Mouse (Mus musculus): Measurements from ENCODE around the gene Lyst.

Gene Lyst

DNA sequence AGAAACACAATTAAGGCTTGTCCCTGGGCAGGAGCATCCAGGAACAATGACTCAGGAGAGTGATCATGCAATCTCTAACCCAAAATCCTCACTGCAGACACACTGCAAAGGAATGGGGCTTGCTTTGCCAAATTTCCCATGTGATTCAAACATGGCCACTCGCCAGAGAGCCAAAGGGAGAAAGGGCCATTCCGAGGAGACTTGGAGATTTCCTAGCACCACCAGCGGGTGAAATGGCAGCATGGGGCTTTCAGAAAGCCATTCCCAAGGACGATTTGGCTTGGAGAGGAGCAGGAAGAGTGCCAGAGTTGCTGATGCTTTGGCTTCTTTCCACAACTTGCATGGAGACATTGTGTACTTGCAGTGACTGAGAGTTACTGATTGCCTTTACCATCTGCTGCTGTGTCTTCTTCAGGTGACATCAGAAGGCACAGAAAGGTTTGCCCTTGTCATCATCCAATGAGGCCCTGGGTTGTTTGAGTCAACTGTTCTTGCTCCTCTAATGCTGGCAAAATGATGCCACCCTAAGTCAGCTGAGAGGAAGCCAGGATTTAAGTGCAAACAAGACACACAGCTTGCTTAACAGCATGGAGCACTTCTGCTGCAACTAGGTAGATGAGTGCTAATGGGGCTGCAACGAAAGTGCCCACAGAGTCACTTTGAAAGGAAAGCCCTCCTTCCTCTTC, 16.5 kb upstream of the Lyst start:
- peak; percentile 67 to 78 for DNase-seq

DNA sequence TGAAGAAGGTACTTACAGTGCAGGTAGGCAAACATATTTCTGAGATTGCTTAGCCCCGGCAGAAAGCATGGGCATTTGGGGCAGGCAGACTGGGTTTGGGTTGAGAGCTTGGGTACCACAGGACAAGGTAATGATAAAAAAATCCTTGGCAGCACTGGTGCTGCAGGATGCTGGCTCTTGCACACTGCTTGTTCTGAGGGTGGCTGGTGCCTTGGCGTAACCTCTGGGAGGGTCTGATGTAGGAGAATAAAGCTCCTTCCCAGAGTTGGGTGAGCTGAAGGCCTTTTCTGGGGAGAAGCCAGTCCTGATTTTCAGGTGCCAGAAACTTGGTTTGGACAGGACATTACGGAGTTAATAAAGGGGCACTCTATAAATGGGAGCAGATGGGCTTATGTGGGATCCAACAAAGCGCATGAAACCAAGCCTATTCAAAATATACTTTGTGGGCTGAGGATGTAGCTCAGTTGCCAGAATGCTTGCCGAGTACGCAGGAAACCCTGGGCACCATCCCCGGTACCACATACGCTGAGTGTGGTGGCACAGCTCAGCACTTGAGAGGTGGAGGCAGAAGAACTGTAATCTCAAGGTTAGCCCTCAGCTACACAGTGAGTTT, 15.8 kb upstream of the Lyst start:
- DNase-seq = no peak

DNA sequence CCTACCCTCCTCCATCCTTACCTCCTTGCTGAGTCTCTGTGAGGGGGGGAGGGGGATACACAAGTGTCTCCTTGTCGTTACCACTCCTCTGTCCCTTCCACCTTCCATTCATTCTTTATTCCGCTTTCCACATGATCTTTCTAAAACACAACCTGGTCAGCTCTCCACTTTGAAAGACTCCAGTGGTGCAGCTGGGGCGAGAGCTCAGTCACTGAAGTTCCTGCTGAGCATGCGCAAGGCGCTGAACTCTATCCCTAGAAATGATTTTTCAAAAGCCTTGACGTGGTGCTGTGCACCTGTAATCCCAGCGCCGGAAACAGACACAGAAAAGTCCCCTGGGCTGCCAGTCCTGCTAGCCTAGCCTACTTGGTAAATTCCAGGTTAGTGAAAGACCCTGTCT, 15.1 kb upstream of the Lyst start:
- DNase-seq = no peak

DNA sequence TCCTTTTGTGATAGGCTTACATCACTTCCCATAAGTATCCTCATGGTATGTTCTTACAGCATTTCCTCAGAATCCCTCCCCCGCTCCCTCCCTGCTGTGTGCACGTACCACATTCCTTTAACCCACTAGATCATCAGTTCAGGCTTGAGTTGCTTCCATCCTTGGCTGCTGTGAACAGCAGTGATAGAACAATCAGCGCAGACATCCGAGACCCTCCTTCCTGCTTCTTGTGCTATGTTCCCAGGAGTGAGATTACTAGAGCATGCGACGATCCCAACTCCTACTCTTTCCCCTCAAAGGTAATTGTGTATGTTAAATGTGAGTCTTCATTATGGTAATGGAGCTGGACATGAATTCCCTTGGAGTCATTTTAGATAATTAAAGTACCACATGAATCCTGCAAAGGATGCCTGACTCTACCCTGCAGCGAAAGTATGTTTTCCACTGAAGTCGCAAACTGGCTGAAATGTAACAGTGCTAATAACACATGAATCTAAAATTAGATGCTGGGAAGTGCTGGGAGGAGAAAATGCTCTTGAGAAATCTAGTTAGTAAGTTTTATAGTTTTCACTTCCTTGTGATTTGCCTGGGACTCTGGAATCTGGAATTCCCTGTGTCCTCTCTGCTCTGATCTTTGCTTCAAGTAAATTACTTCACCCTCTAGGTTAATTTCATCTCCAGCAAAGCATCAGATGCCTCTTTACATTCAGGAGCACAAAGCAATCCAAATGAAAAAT, 13.6 kb upstream of the Lyst start:
- DNase-seq = no peak

DNA sequence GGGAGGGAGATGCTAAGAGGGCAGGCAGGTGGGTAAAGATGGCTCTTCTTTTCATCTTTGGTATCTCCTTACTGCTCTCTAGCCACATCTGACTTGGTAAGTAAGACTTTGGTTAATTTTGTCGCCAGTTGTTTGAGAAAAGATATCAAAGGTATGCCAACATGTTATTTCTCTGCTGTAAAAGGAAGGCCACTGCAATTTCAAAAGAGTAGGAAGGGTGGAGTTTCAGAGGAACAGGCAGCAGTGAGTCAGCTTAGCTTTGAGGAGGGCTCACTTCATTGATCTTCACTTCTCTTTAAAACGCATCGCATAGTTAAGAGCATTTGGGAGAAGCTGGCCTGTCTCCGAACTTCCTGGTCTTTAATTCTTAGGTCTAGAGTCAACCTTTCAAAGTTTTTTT, 8.2 kb upstream of the Lyst start:
- no peak for DNase-seq

DNA sequence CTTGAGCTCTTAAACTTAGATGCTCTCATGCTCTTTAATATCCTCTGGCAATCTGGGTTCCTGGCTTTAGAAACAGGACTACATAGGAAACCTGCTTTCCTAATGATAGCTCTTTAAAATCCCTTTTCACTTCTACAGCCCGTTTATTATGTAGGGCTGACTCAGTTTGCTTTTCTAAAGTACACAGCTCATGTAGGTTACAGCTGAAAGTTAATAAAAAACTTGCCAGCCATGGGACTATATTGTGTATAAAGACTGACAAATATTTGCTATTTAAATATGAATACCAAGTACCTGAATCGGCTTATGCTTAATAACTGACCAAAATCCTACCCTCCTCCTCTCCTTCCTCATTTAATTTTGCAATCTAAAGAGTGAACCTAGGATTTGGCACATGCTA, 6.7 kb upstream of the Lyst start:
- no peak for DNase-seq

DNA sequence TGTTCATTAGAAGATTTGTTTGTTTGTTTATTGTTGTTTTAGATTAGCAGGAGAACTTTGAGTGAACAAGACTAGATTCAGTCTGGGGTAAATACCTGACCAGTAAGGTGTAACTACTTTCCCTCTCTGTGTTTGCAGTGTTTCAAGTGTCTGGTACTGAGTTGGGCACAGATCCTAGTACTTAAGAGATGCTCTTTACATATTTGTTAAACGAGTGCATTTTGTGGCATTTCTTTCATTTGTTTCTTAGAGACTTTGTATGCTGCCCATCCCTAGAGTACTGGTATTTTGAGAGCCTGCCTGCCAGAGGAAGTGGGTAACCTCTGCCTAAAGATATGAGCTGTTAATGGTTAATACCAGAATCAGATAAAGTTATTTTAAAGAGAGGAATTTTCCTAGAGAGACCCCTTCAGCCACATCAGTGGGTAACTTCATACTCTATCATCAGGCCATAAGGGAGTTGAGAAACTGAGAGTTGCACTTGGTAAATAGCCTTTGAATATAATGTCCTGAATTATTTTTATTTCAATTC, 2.5 kb upstream of the Lyst start:
- no peak for DNase-seq

DNA sequence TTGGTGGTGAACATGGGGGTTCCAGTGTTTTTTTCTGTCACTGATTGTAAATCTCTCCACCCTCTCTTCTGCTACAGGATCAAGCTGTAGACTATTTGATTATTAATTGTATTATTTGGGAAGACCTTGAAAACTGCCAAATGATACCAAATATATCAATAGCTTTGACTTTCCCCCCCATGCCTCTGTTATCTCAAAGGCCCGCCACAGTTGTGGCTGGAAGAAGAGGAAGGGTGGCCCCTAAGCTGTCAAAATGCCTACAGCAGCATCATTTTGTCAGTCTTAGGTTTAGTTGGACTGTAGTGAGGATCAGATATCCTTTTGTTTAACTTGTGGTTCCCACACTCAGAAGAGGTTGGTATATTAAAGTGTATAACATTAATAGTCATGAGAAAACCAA, 1.7 kb upstream of the Lyst start:
- DNase-seq = no peak

DNA sequence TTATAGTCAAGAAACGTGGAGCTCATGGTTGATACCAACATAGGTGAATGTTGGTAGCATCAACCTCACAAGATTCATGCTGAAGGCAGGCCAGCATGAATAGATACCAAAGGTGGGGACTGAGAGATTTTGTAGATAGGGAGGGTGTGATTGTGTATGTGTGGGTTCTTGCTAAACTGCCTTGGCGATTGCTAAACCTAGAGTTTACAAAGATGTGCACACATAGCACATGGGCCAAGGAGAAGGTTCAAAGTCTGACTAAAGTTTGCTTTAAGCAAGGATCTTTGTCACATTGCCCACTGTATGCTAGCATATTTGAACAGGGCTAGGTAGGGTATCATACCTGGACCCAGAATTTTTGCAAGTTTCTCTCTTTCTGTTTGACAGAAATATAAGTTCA, 1.2 kb upstream of the Lyst start:
- no peak for DNase-seq

DNA sequence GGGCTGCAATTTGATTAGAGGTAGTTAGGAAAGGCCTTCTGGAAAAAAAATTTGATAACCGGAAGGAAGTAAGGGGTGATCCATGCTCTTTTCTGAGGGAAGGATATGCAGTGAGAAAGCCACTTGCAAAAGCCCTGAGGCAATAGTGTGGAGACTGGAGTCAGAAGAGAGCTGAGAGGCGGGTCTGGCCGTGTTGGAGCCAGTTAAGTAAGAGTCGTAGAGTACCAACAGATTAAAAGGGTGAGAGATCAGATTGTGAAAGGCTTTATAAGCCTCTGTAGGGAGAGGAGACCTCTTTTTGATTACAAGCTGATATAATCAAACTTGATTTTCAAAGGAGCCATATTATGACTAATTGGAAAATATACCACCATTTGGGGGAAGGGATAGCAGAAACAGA, 1.7 kb downstream of the Lyst start:
- no peak for DNase-seq

DNA sequence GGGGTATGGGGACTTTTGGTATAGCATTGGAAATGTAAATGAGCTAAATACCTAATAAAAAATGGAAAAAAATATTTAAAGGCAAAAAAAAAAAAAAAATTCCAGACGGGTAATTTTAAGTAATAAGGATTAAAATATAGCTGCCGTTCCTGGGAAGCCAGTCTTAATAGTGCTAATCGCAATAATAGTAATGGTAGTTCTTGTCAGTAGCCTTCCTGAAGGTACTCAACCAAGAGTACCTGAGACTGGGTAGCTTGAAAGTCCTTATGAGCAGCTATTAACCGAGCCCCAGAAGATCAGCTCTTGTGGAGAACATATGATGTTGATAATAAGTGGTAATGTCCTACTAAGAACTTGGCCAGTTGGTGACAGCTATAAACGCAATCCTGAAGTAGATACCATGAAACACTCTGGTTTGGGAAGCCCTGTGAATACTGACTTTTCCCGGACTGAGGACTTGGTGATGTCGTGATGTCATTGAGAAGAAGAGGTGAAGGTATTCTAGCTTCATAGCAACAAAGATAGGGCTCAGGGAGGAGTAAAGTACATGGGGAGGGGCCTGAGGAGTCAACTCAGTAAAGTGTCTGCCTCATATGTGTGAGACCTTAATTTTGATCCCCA, 6.3 kb downstream of the Lyst start:
- DNase-seq = no peak

DNA sequence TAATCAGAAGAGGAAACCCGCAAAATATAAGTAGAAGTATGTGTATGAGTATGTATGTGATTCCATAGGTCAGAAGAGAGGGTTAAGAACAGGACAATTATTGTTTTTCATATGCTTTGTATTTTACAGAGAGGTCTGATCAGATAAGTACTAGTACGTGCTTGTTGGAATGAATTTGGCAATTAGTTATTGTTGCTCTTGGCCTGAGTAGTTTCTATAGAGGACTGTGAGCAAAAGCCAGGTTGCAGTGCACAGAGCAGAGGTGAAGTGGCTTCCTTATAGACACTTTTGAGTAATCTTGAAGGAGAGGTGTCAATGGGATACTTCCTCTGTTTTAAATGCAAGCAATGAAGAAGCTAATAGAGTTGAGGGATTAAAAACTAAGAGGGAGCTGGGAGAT, 7.7 kb downstream of the Lyst start:
- no peak for DNase-seq

DNA sequence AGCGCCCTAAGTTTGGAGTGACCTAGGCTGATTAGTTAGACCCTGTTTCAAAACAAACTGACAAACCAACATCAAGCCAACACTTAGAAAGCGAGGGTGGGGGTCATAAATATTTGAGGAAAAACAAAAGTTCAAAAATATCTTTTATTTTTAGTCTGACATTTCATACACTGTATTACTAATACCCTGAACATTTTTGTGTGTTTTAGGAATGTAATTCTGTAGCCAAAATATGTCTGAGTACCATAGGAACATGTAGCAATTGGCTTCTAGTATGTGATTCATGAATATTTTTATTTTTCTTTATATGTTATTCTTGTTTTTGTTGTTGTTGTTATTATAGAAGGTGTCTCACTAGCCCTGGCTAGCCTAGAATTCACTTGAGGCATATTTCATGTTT, 11.2 kb downstream of the Lyst start:
- DNase-seq = no peak

DNA sequence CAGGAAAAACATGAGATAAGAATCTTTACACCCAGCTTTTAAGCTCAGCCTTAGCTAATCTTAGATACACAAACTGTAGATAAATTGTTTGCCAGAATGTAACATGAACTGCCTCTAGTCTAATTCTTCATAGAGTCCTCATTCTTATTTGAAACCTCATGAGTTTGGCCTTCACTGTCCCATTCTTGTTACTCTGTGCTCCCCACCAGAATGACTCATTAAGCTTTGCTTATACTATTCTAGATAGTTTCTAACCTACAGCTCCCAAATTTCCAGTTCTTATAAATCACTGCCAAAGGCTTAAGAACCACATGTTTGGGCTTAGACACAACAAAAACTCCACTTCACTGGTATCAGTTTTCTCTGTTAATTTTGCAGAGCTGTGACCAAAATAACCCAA, 16.0 kb downstream of the Lyst start:
- no peak for DNase-seq

DNA sequence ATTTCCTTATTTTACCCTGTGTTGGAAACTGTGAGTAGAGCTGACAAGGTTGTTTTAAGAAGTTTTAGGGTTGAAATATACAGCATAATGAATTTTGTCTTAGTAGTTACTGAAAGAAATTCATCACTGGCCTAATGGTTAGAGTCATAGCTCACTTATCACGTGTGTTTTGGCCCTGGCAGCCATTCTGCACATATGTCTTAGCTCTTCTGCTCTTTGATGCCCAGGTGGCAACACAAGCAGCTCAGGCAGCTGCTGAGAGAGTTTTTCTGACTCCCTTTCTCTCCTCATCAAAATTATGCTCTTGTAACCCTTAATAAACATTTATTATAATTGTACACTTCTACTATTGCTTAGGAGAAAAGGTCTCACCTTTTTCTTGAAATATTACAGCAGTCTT, 18.1 kb downstream of the Lyst start:
- no peak for DNase-seq

DNA sequence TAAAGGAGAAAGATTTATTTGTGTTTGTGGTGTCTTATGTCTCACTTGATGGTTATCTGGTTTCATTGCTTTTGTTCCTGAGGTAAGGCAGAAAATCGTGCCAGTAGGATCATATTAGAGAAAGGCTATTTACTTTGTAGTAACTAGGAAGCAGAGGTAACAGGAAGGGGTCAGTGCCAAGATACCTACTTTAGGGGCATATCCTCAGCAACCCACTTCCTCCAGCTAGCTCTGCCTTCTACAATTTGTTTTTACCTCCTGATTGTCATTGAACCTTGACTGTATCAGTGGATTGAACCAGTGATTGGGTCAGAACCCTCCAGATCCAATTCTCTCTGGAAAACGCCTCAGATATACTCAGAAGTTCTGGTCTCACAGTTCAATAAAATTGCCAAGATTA, 19.5 kb downstream of the Lyst start:
- DNase-seq = no peak

DNA sequence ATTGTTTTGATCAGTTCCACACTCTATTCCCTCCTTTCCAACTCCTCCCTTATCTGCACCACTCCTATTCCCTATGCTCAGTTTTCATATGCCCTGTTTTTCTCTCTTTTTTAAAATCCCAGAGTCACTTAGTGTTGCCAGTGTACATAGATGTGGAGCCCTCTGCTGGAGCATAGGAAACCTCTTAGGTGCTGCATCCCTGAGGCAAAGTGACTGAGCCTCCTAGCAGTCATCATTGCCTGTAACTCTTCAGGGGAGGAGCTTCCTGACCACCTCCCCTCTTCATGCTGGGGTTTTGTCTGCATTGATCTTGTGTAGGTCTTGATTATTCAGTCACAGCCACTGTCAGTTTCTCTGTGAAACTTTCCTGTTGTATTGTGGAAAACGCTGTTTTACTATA, 22.7 kb downstream of the Lyst start:
- DNase-seq = peak; percentile 54 to 56

DNA sequence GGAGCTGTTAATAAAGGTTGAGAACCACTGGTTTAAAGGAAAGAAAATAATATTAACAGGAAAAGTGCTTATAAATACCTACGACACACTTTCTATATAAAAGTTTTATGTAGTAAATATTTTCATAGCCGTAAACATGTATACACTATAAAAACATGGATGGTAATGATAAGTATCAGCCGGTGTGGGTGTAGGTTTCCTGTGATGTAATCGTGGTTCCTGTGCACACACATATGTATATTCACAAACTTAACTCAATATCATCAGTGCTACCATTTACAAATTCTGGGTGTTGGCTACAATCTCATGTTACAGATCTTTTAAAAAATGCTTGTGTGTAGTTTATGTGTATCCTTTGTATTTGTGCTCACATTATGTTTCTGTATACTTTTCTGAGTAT, 24.0 kb downstream of the Lyst start:
- no peak for DNase-seq

DNA sequence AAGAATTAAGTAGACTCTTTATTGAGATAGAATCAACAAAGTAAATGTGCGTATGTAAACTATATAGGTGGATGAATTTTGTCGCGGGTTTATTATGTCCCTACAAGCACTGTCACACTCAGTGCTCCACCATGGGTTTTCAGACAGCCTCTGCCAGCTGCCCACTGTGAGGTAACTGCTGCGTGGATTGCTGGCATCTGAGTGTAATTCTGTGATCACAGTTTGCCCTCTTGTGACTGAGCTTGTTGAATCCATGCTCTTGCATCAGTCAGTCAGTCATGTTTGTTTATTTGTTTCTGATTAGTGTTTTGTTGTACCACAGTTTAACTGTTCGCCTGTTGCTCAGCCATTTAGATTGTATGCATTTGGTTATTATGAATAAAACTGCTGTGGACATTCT, 31.3 kb downstream of the Lyst start:
- no peak for DNase-seq

DNA sequence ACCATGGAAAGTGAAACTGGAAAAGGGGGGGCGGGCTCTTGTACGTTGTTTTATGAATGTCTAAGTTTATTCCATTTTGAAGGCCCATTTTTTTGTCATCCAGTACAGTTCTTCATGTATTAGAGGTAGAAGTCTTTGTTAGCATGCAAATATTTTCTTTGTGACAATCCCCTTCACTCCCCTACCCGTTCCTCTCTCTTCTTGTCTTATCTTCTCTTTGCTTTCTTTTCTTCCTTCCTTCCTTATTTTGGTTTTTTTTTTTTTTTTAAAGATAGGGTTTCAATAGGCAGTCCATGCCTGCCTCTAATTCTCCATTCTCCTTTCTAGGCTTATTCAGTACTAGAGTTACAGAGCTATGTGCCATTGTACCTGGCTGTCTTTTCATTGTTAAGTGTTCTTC, 32.4 kb downstream of the Lyst start:
- DNase-seq = no peak

DNA sequence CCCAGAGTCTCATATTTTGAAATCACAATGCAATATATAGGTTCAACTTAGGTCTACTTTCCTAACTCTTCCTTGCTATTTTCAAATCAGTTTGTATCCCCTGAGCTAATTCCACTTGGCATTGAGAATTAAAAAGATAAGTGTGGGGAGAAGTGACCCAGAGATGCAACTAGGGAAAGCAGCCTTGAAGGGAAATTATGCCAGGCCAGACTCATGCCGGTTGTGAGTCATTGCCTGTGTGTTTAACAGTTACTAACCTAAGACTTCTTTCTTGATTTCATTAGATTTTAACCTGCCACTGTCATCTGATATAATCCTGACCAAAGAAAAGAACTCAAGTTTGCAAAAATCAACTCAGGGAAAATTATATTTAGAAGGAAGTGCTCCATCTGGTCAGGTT, 43.5 kb downstream of the Lyst start:
- no peak for DNase-seq

DNA sequence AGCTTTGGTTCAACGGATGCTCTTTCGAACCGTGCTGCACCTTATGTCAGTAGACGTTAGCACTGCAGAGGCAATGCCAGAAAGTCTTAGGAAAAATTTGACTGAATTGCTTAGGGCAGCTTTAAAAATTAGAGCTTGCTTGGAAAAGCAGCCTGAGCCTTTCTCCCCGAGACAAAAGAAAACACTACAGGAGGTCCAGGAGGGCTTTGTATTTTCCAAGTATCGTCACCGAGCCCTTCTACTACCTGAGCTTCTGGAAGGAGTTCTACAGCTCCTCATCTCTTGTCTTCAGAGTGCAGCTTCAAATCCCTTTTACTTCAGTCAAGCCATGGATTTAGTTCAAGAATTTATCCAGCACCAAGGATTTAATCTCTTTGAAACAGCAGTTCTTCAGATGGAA, 44.5 kb downstream of the Lyst start:
- DNase-seq = no peak

DNA sequence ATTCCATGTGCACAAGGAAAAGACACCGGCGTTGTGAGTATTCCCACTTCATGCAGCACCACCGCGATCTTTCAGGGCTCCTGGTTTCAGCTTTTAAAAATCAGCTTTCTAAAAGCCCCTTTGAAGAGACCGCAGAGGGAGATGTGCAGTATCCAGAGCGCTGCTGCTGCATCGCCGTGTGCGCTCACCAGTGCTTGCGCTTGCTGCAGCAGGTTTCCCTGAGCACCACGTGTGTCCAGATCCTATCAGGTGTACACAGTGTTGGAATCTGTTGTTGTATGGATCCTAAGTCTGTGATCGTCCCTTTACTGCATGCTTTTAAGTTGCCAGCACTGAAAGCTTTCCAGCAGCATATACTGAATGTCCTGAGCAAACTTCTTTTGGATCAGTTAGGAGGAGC, 45.0 kb downstream of the Lyst start:
- no peak for DNase-seq

DNA sequence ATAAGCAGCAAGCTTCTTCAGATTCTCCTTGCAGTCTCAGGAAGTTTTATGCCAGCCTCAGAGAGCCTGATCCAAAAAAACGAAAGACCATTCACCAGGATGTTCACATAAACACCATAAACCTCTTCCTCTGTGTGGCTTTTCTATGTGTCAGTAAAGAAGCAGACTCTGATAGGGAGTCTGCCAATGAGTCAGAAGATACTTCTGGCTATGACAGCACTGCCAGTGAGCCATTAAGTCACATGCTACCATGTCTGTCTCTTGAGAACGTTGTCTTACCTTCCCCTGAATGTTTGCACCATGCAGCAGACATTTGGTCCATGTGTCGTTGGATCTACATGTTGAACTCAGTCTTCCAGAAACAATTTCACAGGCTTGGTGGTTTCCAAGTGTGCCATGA, 47.4 kb downstream of the Lyst start:
- DNase-seq = no peak
